Mouse (Mus musculus) ES-Bruce4 (cell line): Measurements from ENCODE around the gene Myo18a.

Experiments used
- CTCF ChIP-seq: IDR thresholded peaks from one replicate; pipeline ENCODE4 v1.8.1; 2011; ENCODE audit warnings: low read depth, low read length
- POLR2A ChIP-seq: IDR thresholded peaks from one replicate; pipeline ENCODE4 v1.8.1; 2011; ENCODE audit warnings: low read length; ENCODE audit not compliant: insufficient read depth

DNA sequence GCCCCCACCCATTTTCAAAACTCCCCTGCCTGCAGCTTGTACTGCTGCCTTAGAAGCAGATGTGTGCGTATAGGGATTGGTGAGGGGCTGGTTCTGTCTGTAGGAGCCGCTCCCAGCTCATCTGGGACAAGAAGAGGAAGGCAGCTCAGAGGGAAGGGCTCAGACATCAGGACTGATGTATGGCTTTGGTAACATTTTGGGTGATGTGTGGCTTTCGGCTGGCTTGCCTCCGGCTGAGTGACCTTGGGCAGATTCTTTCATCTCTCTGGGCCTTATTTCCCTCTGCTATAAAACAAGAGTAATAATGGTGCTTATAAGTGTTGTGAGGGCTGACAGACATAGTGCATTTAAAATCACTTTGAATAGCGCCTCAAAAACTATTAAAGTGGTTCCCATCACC lies 26.5 kb downstream of the Myo18a start:
- TF ChIP-seq CTCF: no peak
- no peak for TF ChIP-seq POLR2A
